Mouse (Mus musculus) kidney, embryonic 16.5 days (tissue): ENCODE data around the gene Irf8. TPM values are rescaled to one million over a fixed set of nuclear protein-coding genes. Genes with fewer than 3 reads are reported as not detected.
"Not testable (repeated sequence)": the region's sequence is repeated elsewhere in the genome, so short reads cannot be mapped to it uniquely, and the experiment has no call there.

Experiments
- ATAC-seq: fragments of 200-750 bp; cut with Nextera tagmentation; 2 replicates; pipeline ENCODE4 v1.8.0; 2017; ENCODE audit warnings: moderate TSS enrichment; ENCODE audit not compliant: low FRiP score, low TSS enrichment
- H3K27ac ChIP-seq: fragments of 300-500 bp; sonication (generic); 2 replicates; pipeline ENCODE4 v1.5.1; 2014; ENCODE audit warnings: low read length
- H3K27me3 ChIP-seq: fragments of 300-500 bp; sonication (generic); 2 replicates; pipeline ENCODE4 v1.6.1; 2014; ENCODE audit warnings: low read length, control low read depth, mixed read lengths; ENCODE audit not compliant: insufficient read depth
- H3K36me3 ChIP-seq: fragments of 300-500 bp; sonication (generic); 2 replicates; pipeline ENCODE4 v1.6.1; 2014; ENCODE audit warnings: low read length, control low read depth, mixed read lengths; ENCODE audit not compliant: insufficient read depth
- H3K4me1 ChIP-seq: fragments of 300-500 bp; sonication (generic); 2 replicates; pipeline ENCODE4 v1.6.1; 2014; ENCODE audit warnings: low read length, control low read depth, mixed read lengths; ENCODE audit not compliant: insufficient read depth
- H3K4me2 ChIP-seq: fragments of 300-500 bp; sonication (generic); replicated peaks from 2 replicates; pipeline ENCODE4 v1.6.1; 2014; ENCODE audit warnings: low read depth, low read length
- H3K4me3 ChIP-seq: fragments of 300-500 bp; sonication (generic); 2 replicates; pipeline ENCODE4 v1.5.1; 2014; ENCODE audit warnings: mild to moderate bottlenecking, low read length
- H3K9ac ChIP-seq: fragments of 300-500 bp; sonication (generic); replicated peaks from 2 replicates; pipeline ENCODE4 v1.6.1; 2014; ENCODE audit warnings: low read length
- H3K9me3 ChIP-seq: fragments of 300-500 bp; sonication (generic); 2 replicates; pipeline ENCODE4 v1.6.1; 2016; ENCODE audit warnings: low read length, control low read depth
- WGBS: fragments of 180-500 bp; shearing (Covaris S2); extraction: QIAGEN DNeasy Blood & Tissue Kit; methylation state at CpG from one replicate; pipeline ENCODE4 v1.1.7; 2014; 5-methylcytosine and 5-hydroxymethylcytosine counted together
- polyA plus RNA-seq: library from polyadenylated mRNA; unstranded; fragments of >200 nt; fragmentation: Nextera tagmentation; extraction: Ambion mirVana; gene quantifications from 2 replicates; pipeline ENCODE4 v1.2.1, GENCODE M21; 2015

Irf8 gene
- polyA plus RNA-seq, 1 experiment from 2014 or later: 10.0 TPM

DNA sequence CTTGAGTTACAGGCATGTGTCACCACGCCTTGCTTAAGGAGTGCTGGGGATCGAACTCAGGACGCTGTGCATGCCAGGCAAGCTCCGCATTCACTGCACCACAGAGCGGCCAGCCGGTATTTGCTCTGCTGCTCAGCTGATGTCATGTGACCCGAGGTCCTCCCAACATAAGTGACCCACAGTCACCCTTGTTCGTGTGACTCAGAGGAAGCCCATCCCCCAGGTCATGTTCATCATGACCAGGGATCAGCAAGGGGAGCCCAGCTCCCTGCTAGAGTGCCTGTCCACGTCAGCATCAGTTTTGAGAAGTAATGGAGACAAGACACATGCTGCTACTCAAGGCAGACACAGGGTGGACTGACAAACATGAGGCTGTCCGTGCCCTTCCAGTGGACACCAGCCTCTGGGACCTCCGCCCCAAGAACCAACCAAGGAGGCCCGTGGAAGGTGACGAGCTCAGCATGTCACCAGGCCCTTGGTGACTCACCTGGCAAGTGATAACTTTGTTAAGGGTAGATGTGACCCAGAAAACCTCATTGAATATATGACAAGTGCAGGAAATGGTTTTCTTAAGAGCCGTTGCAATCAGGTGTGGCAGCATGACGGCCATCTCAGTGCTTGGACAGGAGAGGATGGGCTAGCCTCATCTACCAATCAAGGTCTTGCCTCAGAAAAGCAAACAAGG, 20.0 kb upstream of the Irf8 start:
- Histone ChIP-seq H3K27me3 (no peaks in the 10 kb centered on the region), H3K27ac (no peak overlapping the region), H3K9me3 (no peaks in the 10 kb centered on the region), H3K4me2 (no peak overlapping the region), H3K4me1 (0 out of 2 replicates have a peak, but pooled peaks cover 15% of the 10 kb centered on the region), H3K4me3 (no peak overlapping the region), H3K9ac (no peak overlapping the region; the same call in 1 of the 2 replicates), H3K36me3 (no peaks in the 10 kb centered on the region)
- WGBS: 71% methylated on average over 15 of the region's 15 CpGs
- no peak for ATAC-seq

DNA sequence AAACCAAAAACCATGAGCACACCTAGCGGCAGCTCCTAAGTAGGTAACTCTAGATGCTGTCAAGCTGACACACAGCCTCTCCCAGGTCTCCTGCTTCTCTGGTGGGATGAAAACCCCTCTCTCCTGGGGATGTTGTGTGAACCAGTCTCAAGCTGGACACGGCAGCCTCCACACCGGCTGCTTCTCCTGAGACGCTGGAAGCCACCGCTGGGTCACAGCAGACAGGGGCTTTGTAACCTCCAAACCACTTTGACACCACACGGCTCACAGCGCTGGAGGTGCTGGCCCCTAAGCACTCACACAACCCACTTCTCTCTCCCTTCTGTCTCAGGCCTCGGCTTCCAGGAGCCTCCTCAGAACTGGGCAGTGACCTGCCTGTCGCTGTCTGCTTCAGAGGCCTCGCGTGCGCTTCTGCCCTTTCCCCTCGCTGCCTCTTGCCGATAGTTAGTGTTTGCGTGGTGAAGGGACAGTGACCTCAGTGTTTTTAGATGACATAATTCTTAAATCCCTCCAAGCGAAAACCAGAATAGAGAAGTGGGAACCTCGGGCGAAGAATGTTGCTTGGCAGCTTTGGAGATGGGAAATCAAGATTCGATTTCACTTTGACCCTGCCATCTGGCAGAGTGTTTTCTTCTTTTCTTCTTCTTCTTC, 16.4 kb upstream of the Irf8 start:
- Histone ChIP-seq H3K9me3 (peaks cover 3% of the 10 kb centered on the region; the same call in 1 of the 2 replicates), H3K4me3 (no peak overlapping the region), H3K27ac (no peak overlapping the region), H3K4me2 (no peak overlapping the region), H3K4me1 (peaks cover 17% of the 10 kb centered on the region; the same call in 1 of the 2 replicates), H3K9ac (no peak overlapping the region), H3K36me3 (no peaks in the 10 kb centered on the region), H3K27me3 (no peaks in the 10 kb centered on the region)
- ATAC-seq: no peak
- WGBS: 45% methylated on average over 19 of the region's 19 CpGs

DNA sequence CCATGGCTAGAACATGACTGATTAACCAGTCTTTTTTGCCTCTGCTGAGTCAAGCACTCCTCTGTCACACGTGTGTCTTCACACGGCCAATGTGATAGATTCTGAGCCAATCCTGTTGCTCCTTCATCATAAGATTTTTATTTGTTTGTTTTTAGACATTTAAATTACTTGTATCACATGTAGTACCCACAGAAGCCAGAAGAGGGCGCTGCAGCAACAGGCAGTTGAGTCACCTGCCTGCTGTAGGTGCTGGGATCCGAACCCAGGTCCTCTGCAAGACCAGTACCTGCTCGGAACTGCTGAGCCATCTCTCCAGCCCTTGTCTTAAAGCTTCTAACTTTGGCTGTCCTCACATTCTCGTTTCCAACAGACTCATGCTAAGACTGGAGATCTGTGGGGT, 13.1 kb upstream of the Irf8 start:
- 73% methylated on average over 6 of the region's 6 CpGs for WGBS
- no peak overlapping the region for H3K27ac ChIP-seq
- H3K9me3 ChIP-seq: peaks cover 3% of the 10 kb centered on the region; the same call in 1 of the 2 replicates
- no peak overlapping the region for H3K4me2 ChIP-seq
- no peak overlapping the region for H3K9ac ChIP-seq
- no peaks in the 10 kb centered on the region for H3K36me3 ChIP-seq
- peaks cover 15% of the 10 kb centered on the region; the same call in 1 of the 2 replicates for H3K4me1 ChIP-seq
- H3K4me3 ChIP-seq: no peak overlapping the region
- no peak for ATAC-seq
- H3K27me3 ChIP-seq: no peaks in the 10 kb centered on the region

DNA sequence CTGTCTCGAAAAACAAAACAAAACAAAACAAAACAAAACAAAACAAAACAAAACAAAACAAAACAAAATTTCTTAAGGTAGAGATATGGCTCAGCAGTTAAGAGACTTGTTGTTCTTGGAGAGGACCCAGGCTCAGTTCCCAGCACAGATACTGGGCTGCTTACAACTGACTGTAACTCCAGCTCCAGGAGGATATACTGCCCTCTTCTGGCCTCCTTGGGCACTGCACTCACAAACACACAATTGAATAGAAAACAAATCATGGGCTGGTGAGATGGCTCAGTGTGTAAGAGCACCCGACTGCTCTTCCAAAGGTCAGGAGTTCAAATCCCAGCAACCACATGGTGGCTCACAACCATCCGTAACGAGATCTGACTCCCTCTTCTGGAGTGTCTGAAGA, 12.1 kb upstream of the Irf8 start:
- not testable (repeated sequence) for H3K27me3 ChIP-seq, H3K4me3 ChIP-seq, H3K4me2 ChIP-seq, ATAC-seq, H3K27ac ChIP-seq, H3K9me3 ChIP-seq, H3K36me3 ChIP-seq, H3K9ac ChIP-seq
- H3K4me1 ChIP-seq: peaks cover 15% of the 10 kb centered on the region; the same call in 1 of the 2 replicates
- WGBS: 91% methylated on average over 2 of the region's 4 CpGs

DNA sequence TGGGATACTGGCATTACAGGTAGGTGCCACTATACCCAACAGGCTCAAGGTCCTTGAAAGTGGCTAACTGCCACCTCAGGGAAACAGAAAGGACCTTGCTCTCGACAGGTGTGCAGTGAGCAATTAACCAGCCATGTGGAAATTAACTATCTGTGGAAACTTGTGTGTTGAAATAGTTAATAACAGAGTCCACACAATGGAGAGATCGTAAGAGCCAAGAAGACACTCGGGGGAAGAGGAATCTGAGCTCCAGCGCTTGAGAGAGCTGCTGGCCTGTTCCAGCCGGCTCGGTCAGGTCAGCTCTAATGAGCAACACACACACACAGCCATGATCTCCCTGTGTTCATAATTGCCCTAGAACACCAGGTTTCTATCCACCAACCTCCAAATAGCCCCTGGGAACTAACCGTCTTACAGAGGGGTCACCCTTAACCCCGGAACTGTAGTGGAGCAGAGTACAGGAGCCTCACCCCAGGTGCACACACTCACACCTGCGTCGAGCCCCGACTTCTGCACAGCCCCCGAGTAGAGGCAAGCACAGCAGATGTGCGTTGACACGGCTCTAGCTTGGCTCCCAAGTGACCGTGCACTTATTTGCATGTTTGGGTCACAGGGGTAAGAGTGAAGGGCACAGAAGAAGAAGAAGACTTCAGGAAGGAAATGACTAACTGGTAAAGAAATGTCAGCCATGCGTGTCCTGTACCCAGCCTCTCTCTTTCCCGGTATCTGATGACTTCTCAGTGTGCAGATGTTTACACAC, 11.2 kb upstream of the Irf8 start:
- Histone ChIP-seq H3K27ac (peak overlapping the region; percentile 41; the same call in 1 of the 2 replicates), H3K27me3 (no peaks in the 10 kb centered on the region), H3K36me3 (no peaks in the 10 kb centered on the region), H3K9me3 (peaks cover 3% of the 10 kb centered on the region; the same call in 1 of the 2 replicates), H3K4me3 (no peak overlapping the region), H3K9ac (no peak overlapping the region), H3K4me1 (peaks cover 12% of the 10 kb centered on the region; the same call in 1 of the 2 replicates), H3K4me2 (no peak overlapping the region)
- WGBS: 50% methylated on average over 17 of the region's 17 CpGs
- ATAC-seq: peak; percentile 57; the same call in 1 of the 2 replicates

DNA sequence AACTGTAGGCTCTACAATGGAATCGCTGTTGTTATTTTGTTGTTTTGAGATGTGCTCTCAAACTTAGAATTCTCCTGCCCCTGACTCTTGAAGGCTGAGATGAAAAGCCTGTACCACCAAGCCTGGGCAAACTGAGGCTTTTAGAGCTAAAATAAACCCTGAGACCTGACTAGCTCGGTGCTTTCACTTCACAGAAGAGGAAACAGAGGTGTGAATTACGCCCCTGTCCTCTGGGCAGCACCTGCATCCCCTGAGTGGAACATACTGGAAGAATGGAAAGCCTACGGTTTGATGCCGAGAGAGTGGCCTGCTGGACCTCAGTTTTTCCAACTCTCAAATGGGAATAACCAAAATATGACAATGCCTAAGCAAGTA, 10.6 kb upstream of the Irf8 start:
- no peak overlapping the region for H3K9ac ChIP-seq
- no peak for ATAC-seq
- H3K27ac ChIP-seq: no peak overlapping the region
- H3K9me3 ChIP-seq: peaks cover 3% of the 10 kb centered on the region; the same call in 1 of the 2 replicates
- no peaks in the 10 kb centered on the region for H3K36me3 ChIP-seq
- no peak overlapping the region for H3K4me2 ChIP-seq
- H3K4me1 ChIP-seq: peaks cover 12% of the 10 kb centered on the region; the same call in 1 of the 2 replicates
- H3K4me3 ChIP-seq: no peak overlapping the region
- 64% methylated on average over 5 of the region's 5 CpGs for WGBS
- no peaks in the 10 kb centered on the region for H3K27me3 ChIP-seq

DNA sequence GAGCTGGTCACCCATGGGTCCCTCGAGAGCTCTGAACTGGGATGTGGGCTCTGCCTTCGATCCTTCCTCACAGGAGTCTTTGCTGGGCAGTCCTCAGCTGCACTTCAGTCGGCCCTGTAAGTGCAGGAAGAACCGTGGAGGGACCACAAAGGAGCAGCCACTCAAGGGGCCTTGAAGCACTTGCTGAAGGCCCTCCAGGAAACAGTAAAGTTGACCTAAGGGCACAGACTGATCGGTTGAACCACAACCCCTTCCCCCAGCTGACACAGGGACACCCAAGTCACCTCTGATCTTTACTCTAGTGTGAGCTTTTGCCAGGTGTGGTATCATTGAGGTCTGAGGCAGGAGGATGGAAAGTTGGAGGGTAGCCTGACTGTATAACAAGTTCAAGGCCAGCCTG, 10.1 kb upstream of the Irf8 start:
- Histone ChIP-seq H3K27me3 (no peaks in the 10 kb centered on the region), H3K4me2 (no peak overlapping the region), H3K9me3 (peaks cover 3% of the 10 kb centered on the region; the same call in 1 of the 2 replicates), H3K36me3 (no peaks in the 10 kb centered on the region), H3K4me1 (peaks cover 12% of the 10 kb centered on the region; the same call in 1 of the 2 replicates), H3K27ac (no peak overlapping the region), H3K4me3 (no peak overlapping the region), H3K9ac (no peak overlapping the region)
- ATAC-seq: no peak
- 58% methylated on average over 5 of the region's 5 CpGs for WGBS

DNA sequence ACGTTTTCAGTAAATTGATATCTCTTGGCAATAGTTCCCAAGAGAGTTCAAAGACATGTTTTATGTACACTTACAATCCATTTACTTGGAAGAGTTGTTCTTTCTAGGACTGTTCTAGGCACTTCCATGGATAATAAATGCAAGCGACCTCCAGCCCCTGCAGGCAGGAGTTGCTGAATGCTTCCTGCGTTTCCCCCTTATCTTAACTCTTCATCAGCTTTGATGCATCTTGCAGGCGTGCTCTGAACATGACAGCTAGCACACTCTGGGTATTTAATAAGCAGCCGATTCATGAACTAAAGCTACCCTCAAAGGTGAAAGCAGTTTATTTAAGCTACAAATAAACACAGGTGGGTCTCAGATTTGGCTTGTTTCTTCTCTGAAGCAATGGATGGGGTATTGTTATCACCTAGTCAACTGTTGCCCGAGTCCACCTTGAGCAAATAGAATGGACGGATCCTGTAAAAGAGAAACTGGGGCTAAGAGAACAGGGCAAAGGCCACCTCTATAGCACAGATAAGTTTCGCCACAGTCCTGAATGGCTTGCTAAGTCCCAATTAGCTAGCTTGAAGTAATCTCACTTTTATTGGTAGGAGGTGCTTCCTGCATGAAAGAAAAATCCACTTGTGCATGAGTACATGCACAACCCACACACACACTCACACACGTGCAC, 7.5 kb upstream of the Irf8 start:
- H3K4me1 ChIP-seq: peaks cover 12% of the 10 kb centered on the region; the same call in 1 of the 2 replicates
- H3K9me3 ChIP-seq: peaks cover 3% of the 10 kb centered on the region; the same call in 1 of the 2 replicates
- no peak overlapping the region for H3K4me2 ChIP-seq
- no peaks in the 10 kb centered on the region for H3K36me3 ChIP-seq
- no peak overlapping the region for H3K9ac ChIP-seq
- WGBS: 52% methylated on average over 9 of the region's 9 CpGs
- no peak overlapping the region for H3K27ac ChIP-seq
- no peak for ATAC-seq
- H3K4me3 ChIP-seq: no peak overlapping the region
- H3K27me3 ChIP-seq: no peaks in the 10 kb centered on the region; the same call in 1 of the 2 replicates

DNA sequence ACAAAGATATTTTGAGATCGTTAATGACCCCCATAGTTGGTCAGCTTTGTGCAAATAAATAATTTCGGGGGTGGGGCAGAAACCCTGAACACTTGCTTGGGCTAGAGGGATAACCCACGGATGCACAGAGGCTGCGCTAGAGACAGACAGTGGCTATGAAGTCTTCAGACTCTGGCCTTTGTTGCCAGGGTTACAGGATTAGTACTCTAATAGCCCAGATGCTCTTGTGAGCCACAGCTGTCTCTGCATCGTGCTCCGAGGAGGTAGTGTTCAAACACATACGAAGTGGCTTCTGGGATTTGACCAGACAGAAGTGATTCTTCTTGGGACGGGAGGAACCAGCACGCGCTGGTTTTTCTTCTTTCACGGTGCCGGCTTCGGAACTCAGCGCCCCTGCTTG, 4.6 kb upstream of the Irf8 start:
- Histone ChIP-seq H3K9ac (no peak overlapping the region), H3K4me3 (no peak overlapping the region), H3K4me2 (no peak overlapping the region), H3K27me3 (peaks cover 15% of the 10 kb centered on the region), H3K36me3 (no peaks in the 10 kb centered on the region), H3K4me1 (peaks cover 8% of the 10 kb centered on the region), H3K27ac (no peak overlapping the region), H3K9me3 (no peaks in the 10 kb centered on the region)
- WGBS: 44% methylated on average over 14 of the region's 14 CpGs
- ATAC-seq: no peak
